Mouse (Mus musculus) kidney, postnatal 0 days (tissue): ENCODE measurements around the gene Eif2a. TPM values are rescaled to one million over a fixed set of nuclear protein-coding genes. Genes with fewer than 3 reads are reported as not detected.

Experiments used
- ATAC-seq: fragments of 200-750 bp; cut with Nextera tagmentation; replicated peaks from 2 replicates; pipeline ENCODE4 v1.8.0; 2017; ENCODE audit warnings: low read depth, moderate number of reproducible peaks, moderate TSS enrichment, moderate library complexity; ENCODE audit not compliant: low FRiP score
- DNase-seq: peaks from one replicate; pipeline ENCODE4 v3.0.0-alpha.2; 2016; ENCODE audit warnings: low spot score
- H3K27ac ChIP-seq: fragments of 300-500 bp; sonication (generic); 2 replicates; pipeline ENCODE4 v1.5.1; 2014; ENCODE audit warnings: mild to moderate bottlenecking
- H3K27me3 ChIP-seq: fragments of 300-500 bp; sonication (generic); 2 replicates; pipeline ENCODE4 v1.6.1; 2014; ENCODE audit warnings: low read length, mixed read lengths; ENCODE audit not compliant: insufficient read depth
- H3K36me3 ChIP-seq: fragments of 300-500 bp; sonication (generic); 2 replicates; pipeline ENCODE4 v1.6.1; 2014; ENCODE audit warnings: low read length, mixed read lengths; ENCODE audit not compliant: insufficient read depth
- H3K4me1 ChIP-seq: fragments of 300-500 bp; sonication (generic); replicated peaks from 2 replicates; pipeline ENCODE4 v1.6.1; 2014; ENCODE audit warnings: antibody characterized with exemption, low read length, mixed read lengths; ENCODE audit not compliant: insufficient read depth
- H3K4me2 ChIP-seq: fragments of 300-500 bp; sonication (generic); 2 replicates; pipeline ENCODE4 v1.6.1; 2014; ENCODE audit warnings: mild to moderate bottlenecking, low read length, moderate library complexity, mixed read lengths
- H3K4me3 ChIP-seq: fragments of 300-500 bp; sonication (generic); replicated peaks from 2 replicates; pipeline ENCODE4 v1.5.1; 2014; ENCODE audit warnings: low read depth, low read length
- H3K9ac ChIP-seq: fragments of 300-500 bp; sonication (generic); 2 replicates; pipeline ENCODE4 v1.6.1; 2014; ENCODE audit warnings: low read depth, low read length
- H3K9me3 ChIP-seq: fragments of 300-500 bp; sonication (generic); replicated peaks from 2 replicates; pipeline ENCODE4 v1.6.1; 2016; ENCODE audit warnings: low read length, inconsistent platforms, mixed read lengths
- CTCF ChIP-seq: IDR thresholded peaks from 2 replicates; pipeline ENCODE4 v1.5.1; 2016; ENCODE audit warnings: antibody characterized with exemption, low read depth, mild to moderate bottlenecking, moderate library complexity
- WGBS: fragments of 180-500 bp; shearing (Covaris S2); extraction: QIAGEN DNeasy Blood & Tissue Kit; methylation state at CpG from one replicate; pipeline ENCODE4 v1.1.7; 2014; 5-methylcytosine and 5-hydroxymethylcytosine counted together
- polyA plus RNA-seq: library from polyadenylated mRNA; unstranded; fragments of >200 nt; fragmentation: Nextera tagmentation; extraction: Ambion mirVana; gene quantifications from 2 replicates; pipeline ENCODE4 v1.2.1, GENCODE M21; 2015

Gene Eif2a
- polyA plus RNA-seq = 51.5 and 55.8 TPM in 2 replicates

- Histone ChIP-seq H3K36me3 (peaks cover 13% of the 10 kb centered on the region), H3K4me3 (peak within 1 kb of the TSS; percentile 96), H3K27ac (peak within 1 kb of the TSS; percentile 96), H3K4me2 (peak within 1 kb of the TSS; percentile 87), H3K9ac (peak within 1 kb of the TSS; percentile 97), H3K4me1 (0 out of 2 replicates have a peak, but pooled peaks cover 3% of the 10 kb centered on the region), H3K27me3 (no peaks in the 10 kb centered on the region), H3K9me3 (no peaks in the 10 kb centered on the region)
- WGBS = under 1% methylated on average over 57 of the region's 57 CpGs
- DNase-seq = peak; percentile 99
- no peak for TF ChIP-seq CTCF
- peak; percentile 99 for ATAC-seq
Measured at GRCm38 (mm10) chr3:58525652-58526407, at the start of gene Eif2a, which contains the start of gene Serp1. Gene Eif2a, plus strand, starts transcription at chr3:58525821. Gene Serp1, minus strand, starts transcription at chr3:58525892.

GRCm38 (mm10) chr3:58478755-58479455 is 46.7 kb upstream of the Eif2a start:
- TF ChIP-seq CTCF = no peak
- Histone ChIP-seq H3K4me3 (no peak overlapping the region), H3K9ac (no peak overlapping the region), H3K9me3 (no peaks in the 10 kb centered on the region), H3K27me3 (no peaks in the 10 kb centered on the region), H3K36me3 (no peaks in the 10 kb centered on the region), H3K27ac (no peak overlapping the region), H3K4me1 (no peaks in the 10 kb centered on the region), H3K4me2 (no peak overlapping the region)
- ATAC-seq (no peak), DNase-seq (no peak)
- WGBS = 82% methylated on average over 2 of the region's 2 CpGs

GRCm38 (mm10) chr3:58485883-58486282 is 39.7 kb upstream of the Eif2a start:
- WGBS = 73% methylated on average over 7 of the region's 7 CpGs
- DNase-seq = no peak

GRCm38 (mm10) chr3:58487121-58487520 is 38.5 kb upstream of the Eif2a start:
- 80% methylated on average over 3 of the region's 3 CpGs for WGBS
- no peaks in the 10 kb centered on the region for H3K27me3 ChIP-seq
- no peak for ATAC-seq
- DNase-seq = no peak
- peak; percentile 19; the same call in 1 of the 2 replicates for TF ChIP-seq CTCF
- H3K36me3 ChIP-seq = no peaks in the 10 kb centered on the region
- no peak overlapping the region for H3K4me2 ChIP-seq
- H3K4me1 ChIP-seq = no peaks in the 10 kb centered on the region
- H3K4me3 ChIP-seq = no peak overlapping the region
- H3K27ac ChIP-seq = no peak overlapping the region
- H3K9me3 ChIP-seq = no peaks in the 10 kb centered on the region
- H3K9ac ChIP-seq = no peak overlapping the region

More at GRCm38 (mm10) chr3:58485883-58486282, 39.7 kb upstream of the Eif2a start:
- no peak overlapping the region for H3K4me3 ChIP-seq
- no peaks in the 10 kb centered on the region for H3K27me3 ChIP-seq
- no peaks in the 10 kb centered on the region for H3K9me3 ChIP-seq
- ATAC-seq = no peak
- no peak overlapping the region for H3K9ac ChIP-seq
- no peak overlapping the region for H3K27ac ChIP-seq
- no peaks in the 10 kb centered on the region for H3K4me1 ChIP-seq
- peak; percentile 48; the same call in 1 of the 2 replicates for TF ChIP-seq CTCF
- no peaks in the 10 kb centered on the region for H3K36me3 ChIP-seq
- no peak overlapping the region for H3K4me2 ChIP-seq

GRCm38 (mm10) chr3:58487999-58488775 is 37.4 kb upstream of the Eif2a start:
- no peak for DNase-seq
- Histone ChIP-seq H3K4me3 (no peak overlapping the region), H3K36me3 (no peaks in the 10 kb centered on the region), H3K27ac (no peak overlapping the region), H3K9me3 (no peaks in the 10 kb centered on the region), H3K27me3 (no peaks in the 10 kb centered on the region), H3K9ac (no peak overlapping the region), H3K4me2 (no peak overlapping the region), H3K4me1 (no peaks in the 10 kb centered on the region)
- ATAC-seq = no peak
- peak; percentile 39 for TF ChIP-seq CTCF
- 73% methylated on average over 8 of the region's 8 CpGs for WGBS

- H3K9ac ChIP-seq = no peak overlapping the region
- 71% methylated on average over 7 of the region's 7 CpGs for WGBS
- DNase-seq = peak; percentile 38
Measured at GRCm38 (mm10) chr3:58490787-58491186, 34.8 kb upstream of the Eif2a start.

More at GRCm38 (mm10) chr3:58490787-58491186, 34.8 kb upstream of the Eif2a start:
- Histone ChIP-seq H3K4me3 (no peak overlapping the region), H3K9me3 (no peaks in the 10 kb centered on the region), H3K27ac (no peak overlapping the region), H3K4me2 (no peak overlapping the region), H3K27me3 (no peaks in the 10 kb centered on the region), H3K4me1 (no peaks in the 10 kb centered on the region), H3K36me3 (no peaks in the 10 kb centered on the region)
- TF ChIP-seq CTCF = peak; percentile 67
- no peak for ATAC-seq
